Mouse (Mus musculus): ENCODE data around the gene Eef2.
"Not testable (repeated sequence)": the region's sequence is repeated elsewhere in the genome, so short reads cannot be mapped to it uniquely, and the experiment has no call there.

The Eef2 gene

DNA sequence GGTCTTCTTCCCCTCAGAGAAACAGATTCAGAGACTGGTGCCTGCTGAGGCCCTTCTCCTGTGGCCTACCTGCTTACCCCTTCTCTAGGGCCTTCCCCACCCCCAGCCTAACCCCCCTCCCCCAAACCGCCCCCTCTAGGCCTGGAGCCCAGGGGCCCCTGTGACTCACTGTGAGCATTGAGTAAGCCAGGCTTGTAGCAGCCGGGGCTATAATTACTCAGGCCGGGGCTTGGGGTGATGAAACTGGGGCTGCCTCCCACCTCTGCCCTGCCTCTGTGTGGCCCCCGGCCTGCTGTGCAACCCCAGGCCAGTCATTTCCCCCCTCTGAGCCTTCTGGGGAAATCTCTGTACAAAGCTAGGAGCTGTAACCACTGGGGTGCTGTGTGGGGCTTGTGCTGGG lies 30.1 kb upstream of the Eef2 start:
- no peak for DNase-seq (ENCODE audit: low spot score)

DNA sequence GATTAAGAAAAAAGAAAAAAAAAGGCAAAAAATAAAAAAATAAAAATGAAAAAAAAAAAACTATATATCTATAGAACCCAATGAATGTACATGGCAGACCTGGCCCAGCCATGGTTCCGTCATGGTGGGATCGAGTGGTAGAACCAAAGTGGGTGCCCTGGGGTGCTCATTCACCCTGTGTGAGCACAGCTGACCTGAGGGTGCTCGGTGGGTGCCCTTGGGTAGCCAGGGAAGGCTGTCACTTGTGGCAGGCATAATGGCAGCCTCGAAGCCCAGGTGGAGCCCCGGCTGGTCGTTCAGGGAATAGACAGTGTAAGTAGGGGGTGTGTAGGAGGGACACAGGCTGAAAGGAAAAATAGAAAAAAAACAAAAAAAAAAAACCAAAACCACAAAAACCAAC lies 25.2 kb upstream of the Eef2 start:
- DNase-seq (ENCODE audit: low spot score) = no peak

DNA sequence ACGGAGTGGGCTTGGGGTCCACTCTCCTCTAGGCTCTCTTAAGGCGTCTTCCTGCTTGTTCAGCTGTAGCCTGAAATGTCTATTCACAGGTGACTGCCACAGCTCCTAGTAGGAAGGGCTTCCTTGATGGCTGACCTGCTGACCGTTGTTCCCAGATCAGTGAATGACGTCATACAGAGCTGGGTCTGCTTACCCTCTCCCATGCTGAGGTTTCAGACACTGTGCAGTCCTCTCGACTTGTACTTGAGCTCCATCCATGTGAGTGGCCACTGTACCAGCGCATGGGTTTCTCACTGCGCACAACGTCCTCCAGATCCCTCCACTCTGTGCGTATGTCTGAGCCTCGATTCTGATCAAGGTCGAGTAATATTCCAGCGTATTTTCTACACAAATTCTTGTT lies 23.8 kb upstream of the Eef2 start:
- no peak for DNase-seq (ENCODE audit: low spot score)

DNA sequence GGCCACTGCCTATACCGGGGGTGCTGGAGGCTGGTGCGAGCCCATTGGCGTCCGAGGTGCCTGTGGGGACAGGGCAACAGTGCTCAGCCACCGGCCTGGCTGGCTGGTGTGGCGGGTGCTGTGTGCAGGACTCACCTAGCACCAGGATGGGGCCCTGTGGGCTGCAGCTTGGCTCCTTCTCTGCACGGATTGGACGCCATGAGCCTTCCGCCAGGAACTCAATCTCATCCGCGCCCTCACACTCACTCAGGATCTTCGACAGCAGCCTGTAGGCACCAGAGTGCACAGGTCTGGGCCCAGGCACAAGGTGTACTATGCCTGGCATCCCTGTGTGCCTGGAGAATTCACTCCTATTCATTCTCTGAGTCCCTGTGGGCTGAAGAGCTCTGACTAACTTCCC lies 22.1 kb upstream of the Eef2 start:
- no peak for DNase-seq (ENCODE audit: low spot score)

DNA sequence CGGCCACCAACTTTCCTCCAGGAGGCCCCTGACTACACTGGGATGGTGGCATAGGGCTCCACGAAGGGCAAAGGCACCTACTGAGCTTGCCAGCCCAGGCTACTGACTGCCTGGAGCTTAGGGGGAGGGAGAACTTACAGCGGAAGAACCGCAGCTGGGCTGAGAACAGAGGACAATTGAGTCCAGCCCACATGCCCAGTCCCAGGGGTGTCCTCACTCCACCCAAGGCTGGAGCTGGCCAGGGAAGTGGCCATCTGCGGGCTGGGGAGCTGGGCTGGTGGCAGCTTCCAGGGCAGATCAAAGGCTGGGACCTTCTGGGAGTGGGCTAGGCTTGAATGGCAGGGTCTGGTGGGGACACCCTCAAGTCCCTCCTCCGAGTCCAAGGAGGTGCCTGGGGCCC lies 21.7 kb upstream of the Eef2 start:
- no peak for DNase-seq (ENCODE audit: low spot score)

DNA sequence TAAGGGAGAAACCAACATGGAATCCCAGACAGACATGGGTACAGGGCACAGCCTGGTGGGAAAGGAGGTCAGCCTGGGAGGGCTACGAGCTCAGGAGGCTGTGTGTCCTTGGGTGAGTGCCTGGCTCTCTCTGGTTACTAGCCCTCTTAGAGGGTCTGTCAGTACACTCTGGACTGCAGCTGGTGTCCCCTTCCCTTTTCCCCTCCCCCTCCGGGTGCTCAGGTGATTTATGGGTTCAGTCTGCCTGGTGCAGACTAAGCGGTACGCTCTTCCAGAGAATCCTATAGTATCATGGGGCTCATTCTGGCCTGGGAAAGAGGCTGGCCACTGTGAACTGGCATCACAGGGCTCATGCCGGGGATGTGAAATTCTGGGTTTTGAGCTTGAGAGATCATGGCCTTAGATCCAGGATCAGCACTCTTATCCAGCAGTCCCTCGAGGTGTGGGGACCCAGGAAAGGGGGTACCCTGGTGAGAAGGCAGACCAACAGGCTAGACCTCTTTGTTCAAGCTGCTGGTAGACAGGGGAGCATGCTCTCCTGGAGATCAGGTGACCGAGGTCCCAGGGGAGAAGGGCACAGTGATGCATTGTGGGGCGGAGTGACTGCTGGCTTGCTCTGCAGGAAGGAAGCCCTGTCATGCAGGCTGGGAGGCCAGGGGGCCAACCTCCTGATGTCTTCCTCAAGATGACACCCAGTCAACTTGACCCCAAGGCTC lies 14.7 kb upstream of the Eef2 start:
- no peak for DNase-seq (ENCODE audit: low spot score)

DNA sequence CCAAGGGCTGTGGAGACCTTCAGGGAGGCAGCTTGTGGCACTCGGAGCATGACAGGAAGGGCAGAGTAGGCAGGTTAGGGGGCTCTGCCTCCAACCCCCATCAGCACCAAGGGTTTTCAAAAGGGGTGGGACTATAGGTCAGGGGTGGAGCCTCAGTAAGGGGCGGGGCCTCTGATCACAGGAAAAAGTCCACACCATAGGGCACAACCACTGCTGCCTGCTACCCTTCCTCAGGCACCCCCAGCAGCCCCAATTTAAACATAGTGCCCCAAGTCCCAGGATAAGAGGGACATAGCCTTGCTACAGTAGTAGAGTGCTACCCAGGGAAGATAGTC lies 14.1 kb upstream of the Eef2 start:
- DNase-seq (ENCODE audit: low spot score) = no peak

DNA sequence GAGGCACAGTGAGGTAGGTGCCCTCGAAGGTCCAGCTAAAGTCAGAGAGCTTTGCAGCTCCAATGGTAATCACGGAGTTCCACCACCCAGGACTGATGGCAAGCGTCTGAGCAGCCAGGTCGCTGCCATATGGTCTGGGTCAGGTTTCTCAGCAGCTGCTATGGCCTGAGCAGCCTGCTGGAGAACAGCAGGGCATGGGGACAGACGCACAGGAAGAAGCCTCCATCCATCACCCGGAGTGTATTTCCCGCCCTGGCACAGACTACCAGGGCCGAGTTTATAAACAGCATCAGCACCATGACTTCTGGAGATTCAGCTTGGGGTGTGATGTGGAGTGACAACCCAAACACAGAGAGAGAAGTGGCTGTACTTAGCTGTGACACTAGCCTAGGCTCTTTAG lies 11.3 kb upstream of the Eef2 start:
- no peak for DNase-seq (ENCODE audit: low spot score)

DNA sequence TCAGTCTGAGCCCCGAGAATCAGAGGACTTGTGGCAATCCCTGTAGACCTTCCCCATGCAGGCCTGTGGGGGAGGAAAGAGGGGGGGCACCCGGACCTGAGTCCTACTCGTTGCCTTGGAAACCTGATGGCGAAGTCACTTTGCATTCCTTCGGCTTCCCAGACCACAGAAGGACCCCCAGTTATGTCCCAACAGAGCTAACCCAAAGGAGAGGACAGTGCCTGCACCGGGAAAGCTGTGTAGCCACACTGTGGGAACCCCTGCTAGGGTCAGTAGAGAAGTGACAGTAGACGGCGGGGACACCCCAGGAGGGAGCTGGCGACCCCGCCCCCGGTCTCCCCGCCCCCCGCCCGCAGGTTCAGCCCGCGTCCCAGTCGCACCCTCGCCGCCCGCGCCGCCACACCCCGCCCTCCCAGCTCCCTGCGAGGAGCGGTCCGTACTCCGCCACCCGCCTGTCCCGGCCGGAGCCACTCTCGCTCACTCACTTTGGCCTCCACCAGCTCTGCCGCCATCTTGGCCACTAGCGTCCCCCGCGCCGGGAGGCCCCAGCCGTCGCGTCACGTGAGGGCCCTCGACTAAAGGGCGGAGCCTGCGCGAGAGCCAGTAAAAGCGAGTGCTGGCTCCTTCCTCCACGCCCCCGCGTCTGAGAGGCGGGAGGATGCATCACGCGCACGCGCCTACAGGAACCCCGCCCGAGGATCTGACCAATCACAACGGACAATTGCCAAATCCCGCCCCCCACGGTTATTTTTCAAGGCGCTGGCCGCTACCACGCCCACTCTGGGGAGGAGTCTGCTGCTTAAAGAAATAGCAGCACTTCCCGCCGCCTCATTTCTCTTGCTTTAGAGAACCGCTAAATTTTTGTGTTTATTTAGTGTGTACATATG lies 9.0 kb upstream of the Eef2 start, which contains the start of gene Pias4:
Gene Pias4 (minus strand): TSS at position 724 of the 887 bp plus-strand sequence.
- peak; percentile 100 for DNase-seq (ENCODE audit: low spot score)

DNA sequence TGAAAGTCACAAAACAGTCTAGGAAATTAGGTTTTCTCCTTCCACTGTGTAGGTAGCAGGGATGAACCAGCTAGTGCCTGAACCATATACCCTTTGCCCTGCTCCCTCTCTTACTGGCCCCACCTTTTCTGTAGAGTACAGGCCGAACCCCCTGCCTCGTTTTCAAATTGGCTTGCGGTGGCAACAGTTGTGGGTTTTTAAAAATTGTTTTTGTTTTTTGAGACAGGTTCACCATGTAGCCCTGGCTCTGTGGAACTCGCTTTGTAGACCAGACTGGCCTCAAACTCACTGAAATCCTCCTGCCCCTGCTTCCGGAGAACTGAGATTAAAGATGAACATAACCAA lies 8.4 kb upstream of the Eef2 start:
- DNase-seq (ENCODE audit: low spot score) = no peak

DNA sequence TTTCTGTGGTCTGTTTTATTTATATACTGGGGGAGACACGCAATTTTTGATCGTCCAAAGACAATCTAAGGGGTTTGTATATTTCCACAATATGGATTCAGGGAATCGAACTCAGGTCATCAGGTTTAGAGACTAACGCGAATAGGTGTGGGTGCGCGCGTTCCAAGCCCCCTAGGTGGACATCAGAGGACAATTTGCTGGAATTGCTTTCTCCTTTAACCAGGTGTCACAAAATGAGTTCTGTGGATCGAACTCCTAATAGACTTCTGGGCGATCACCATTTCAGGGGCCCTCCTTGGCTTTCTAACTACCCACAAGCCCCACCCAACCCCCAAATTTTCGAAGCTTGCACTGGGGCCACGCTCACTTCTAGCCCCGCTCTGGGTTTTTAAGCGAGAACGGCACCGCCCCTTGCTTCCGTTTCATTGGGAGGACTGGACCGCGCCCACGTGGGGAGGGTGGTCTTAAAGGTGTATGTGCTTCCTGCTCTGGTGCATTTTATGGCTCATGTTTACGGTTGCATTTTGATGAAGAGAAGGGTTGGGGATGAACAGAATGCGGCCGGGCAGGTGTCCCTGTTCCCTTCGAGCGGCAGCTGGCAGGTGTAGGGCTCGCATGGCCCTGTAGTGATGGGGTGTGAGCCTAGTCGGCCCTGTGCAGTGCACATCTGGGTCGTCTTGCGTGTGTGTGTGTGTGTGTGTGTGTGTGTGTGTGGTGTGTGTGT lies 7.7 kb upstream of the Eef2 start:
- peak; percentile 83 for DNase-seq (ENCODE audit: low spot score)

DNA sequence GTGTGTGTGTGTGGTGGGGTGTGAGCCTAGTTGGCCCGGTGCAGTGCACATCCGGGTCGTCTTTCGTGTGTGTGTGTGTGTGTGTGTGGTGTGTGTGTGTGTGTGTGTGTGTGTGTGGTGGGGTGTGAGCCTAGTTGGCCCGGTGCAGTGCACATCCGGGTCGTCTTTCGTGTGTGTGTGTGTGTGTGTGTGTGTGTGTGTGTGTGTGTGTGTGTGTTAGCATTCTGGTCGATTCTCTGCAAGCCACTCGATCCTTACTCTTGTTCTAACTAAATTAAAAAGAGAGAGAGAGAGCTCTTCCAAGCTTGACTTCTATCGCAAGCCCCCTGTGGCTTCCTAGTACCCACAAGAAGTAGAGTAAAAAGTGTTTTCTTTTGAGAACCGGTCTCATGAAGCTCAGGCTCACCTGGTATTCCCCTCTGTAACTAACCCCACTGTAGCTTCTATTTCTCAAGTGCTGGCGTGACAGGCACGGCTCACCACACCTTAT lies 7.0 kb upstream of the Eef2 start:
- not testable (repeated sequence) for DNase-seq (ENCODE audit: low spot score)

DNA sequence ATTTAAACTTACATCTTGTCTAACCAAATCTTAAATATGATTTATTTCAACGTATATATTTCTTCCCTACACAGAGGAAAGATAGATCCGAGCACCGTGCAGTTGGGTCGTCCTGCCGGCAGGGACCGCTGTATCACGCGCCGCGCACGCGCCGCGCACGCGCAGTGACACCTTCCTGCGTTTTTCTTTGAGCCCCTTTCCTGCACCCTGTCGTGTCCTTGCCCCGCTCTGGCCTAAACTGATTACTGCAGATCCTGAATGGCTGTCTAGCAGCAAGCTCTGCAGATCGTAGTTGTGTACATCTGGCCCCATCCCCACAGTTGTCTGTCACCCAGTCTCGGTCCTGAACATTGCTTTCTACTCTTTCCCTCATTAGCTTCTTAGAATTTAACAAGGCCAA lies 3.3 kb upstream of the Eef2 start:
- peak; percentile 84 for DNase-seq (ENCODE audit: low spot score)

DNA sequence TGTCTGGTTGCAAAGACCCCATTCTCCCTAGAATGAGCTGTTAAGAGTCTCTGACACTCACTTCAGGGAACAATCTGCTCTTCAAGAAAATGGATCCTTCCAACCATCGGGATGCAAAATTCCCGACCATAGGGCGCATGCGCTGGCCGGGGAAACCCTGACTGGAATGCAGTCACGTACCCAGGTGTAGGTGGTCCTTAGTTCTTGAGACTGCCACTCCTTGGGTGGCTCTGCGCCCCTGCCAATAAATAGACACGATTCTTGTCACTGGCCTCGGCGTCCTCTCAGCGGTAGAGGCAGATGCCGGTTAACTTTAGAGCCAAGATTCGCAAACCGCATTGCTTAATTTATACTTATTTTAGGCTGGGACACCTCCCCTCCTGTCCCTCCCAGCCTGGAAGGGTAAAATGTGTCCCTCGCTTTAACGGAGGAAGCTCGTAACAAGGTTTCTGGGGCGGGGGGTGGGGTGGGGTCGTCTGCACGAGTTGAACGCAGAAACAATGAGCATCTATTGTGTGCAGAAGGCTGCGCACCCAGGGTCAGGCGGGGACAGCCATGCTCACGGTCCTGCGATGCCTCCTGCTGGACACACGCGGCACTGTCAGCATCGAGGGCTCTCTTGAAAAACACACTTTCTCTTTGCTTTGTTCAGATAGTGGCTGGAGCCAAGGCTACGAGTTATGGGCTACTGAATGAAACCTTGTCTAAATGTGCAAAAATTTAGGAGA lies 1.6 kb upstream of the Eef2 start:
- DNase-seq (ENCODE audit: low spot score) = peak; percentile 92

DNA sequence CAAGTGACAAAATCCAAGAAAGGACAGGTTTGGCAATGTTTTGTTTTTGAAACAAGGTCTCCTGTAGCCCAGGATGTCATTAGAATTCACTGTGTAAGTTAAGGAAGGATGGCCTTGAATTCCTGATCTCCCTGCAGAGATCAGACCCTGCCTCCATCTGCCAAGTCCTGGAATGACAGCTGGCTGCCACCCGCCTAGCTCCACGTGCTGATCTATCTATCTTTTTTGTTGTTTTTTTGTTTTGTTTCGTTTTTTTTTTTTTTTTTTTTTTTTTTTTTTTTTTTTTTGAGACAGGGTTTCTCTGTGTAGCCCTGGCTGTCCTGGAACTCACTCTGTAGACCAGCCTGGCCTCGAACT lies 1.1 kb upstream of the Eef2 start:
- not testable (repeated sequence) for DNase-seq (ENCODE audit: low spot score)

DNA sequence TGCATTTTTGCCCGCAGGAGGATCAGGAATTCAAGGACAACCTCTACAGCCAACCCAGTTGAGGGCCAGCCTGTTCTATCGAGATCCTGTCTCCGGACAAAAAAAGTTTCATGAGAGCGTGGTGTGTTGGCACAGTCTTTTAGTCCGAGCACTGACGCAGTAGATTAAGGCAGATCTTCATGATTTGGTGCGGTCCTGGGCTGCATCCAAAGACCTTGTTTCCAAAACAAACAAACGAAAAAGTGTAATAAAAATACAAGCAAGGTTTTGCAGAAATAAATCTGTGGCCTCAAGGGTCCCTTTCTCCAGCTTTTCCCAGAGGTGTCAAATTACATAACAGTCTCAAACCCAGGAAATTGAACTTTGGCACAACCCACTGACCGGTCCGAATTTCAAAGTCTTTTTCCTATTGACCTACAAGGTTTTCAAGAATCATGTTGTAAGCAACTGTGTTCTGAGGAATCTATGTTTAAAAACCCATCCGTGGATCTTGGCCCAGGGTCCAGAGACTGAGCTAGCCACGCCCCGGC lies 430 bp upstream of the Eef2 start:
- no peak for DNase-seq (ENCODE audit: low spot score)

DNA sequence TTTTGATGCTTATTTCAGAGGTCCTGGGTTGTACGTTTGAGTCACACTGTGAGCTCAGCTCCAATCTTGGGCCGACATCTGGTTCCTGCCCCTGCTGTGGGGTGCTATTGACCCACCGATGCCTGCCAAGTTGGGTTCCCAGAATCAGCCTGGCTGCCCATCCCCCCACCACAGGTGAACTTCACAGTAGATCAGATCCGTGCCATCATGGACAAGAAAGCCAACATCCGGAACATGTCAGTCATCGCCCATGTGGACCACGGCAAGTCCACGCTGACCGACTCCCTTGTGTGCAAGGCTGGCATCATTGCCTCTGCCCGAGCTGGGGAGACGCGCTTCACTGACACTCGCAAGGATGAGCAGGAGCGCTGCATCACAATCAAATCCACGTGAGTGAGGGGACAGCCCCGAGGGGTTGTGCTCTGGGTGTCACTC lies 1.1 kb downstream of the Eef2 start:
- DNase-seq (ENCODE audit: low spot score) = no peak

DNA sequence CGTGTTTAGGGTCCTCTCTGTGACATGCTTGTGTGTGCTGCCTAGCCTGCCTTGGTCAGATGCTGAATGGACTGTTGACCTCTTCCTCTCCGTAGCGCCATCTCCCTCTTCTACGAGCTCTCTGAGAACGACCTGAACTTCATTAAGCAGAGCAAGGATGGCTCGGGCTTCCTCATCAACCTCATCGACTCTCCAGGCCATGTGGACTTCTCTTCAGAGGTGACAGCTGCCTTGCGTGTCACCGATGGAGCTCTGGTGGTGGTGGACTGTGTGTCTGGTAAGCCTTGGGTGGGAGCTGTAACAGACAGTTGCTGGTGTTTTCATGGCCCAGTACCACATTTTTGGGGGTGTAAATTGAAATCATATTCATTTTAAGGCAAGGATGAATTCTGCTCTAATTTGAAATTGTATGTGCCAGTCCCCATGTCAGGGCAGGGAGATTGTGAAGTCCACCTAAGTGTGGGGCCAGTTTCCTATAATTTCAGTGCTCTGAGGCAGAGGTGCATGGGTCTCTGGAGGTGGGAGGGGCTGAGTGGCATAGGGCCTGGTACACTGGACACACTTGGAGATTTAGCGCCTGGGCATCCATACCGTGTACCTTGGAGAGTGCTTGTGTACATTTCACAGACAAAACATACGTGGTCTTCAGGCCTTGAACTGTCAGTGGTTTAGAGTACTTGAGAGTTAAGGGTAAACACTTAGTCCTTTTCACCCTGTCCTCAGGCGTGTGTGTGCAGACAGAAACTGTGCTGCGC lies 1.7 kb downstream of the Eef2 start:
- no peak for DNase-seq (ENCODE audit: low spot score)

DNA sequence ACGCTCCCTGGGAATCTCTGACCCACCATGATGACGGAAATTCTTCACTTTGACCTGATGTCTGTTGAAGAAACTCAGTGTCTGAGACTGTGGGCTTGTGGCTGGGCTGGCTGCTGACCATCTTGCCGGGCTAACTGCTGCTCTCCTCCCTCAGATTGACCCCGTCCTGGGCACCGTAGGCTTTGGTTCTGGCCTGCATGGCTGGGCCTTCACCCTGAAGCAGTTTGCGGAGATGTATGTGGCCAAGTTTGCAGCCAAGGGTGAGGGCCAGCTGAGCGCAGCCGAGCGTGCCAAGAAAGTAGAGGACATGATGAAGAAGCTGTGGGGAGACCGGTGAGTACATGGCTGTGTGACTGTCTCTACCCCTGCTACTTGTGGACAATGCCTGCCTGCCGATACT lies 2.5 kb downstream of the Eef2 start:
- DNase-seq (ENCODE audit: low spot score) = no peak

DNA sequence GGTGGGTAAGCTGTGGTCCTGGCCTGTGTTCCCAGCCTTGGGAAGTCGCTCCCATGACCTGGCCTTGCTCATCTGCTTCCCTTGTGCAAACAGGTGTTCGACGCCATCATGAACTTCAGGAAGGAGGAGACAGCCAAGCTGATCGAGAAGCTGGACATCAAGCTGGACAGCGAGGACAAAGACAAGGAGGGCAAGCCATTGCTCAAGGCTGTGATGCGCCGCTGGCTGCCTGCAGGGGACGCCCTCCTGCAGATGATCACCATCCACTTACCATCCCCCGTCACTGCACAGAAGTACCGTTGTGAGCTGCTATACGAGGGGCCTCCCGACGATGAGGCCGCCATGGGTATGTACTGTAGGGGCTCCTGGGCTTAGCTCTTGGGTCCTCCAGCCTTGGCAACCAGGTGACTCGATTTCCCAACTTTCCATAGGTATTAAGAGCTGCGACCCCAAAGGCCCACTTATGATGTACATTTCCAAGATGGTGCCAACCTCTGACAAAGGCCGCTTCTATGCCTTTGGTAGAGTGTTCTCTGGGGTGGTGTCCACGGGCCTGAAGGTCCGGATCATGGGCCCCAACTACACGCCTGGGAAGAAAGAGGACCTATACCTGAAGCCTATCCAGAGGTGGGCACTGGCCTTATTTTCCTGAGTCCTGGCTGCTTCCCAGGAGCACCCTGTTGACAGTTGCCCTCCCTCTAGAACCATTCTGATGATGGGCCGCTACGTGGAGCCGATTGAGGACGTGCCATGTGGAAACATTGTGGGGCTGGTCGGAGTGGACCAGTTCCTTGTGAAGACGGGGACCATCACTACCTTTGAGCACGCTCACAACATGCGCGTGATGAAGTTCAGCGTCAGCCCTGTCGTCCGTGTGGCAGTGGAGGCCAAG lies 3.3 kb downstream of the Eef2 start:
- no peak for DNase-seq (ENCODE audit: low spot score)

Measured in layer of hippocampus, adult 11-12 months (tissue).